Mouse (Mus musculus) small intestine, adult 2 months (tissue): ENCODE measurements around the gene Car5a.

ENCODE experiments used
- CTCF ChIP-seq: fragments of 200-500 bp; IDR thresholded peaks from 2 replicates; pipeline ENCODE4 v1.5.1; 2012; ENCODE audit warnings: low read depth, mild to moderate bottlenecking, control low read depth, inconsistent platforms, low read length, moderate library complexity, mixed read lengths; ENCODE audit not compliant: insufficient replicate concordance, insufficient read length; ENCODE audit errors: extremely low read depth
- POLR2A ChIP-seq: fragments of 200-500 bp; IDR thresholded peaks from 2 replicates; pipeline ENCODE4 v1.6.1; 2012; ENCODE audit warnings: low read depth, mild to moderate bottlenecking, control low read depth, inconsistent platforms, low read length, moderate library complexity

DNA sequence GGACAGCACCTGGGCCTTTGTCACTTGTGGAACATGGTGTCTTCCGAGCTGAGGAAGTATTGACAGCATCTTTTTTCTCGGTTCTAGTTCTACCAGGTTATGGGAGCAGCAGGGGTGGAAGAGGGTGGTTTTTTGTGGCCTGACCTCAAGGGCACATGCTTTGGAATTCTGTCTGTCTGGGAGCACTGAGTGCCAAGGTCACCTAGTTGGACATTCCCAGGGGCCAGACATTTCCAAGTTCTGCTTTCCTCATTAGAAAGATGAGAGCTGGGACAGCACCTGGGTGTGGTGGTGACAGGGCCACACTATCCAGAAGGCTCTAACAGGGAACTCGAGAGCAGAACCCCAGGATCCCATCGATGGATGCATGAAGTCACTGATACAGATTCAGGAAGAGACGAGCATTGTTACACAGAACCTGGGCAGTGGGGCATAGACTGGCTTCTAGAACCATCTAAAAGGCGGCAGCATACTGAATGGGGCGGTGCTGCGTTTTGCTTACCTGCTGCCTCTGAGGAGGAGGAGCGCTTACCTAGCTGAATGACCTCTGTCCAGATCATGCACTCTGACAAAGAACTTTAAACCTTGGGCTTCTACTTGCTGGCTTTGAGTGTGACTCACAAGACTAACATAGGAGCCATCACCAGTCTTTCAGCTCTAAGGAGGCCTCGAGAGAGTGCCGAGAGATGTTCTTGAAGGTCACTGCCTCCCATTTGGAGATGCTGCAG is 36.3 kb upstream of the Car5a start:
- TF ChIP-seq CTCF, result no peak
- no peak for TF ChIP-seq POLR2A
